Mouse (Mus musculus) kidney, postnatal 25 days (tissue): ENCODE data around the gene Dtwd1.
A peak's percentile ranks its signal among the peaks of the same experiment; 100 is the strongest.
"Not testable (repeated sequence)": the region's sequence is repeated elsewhere in the genome, so short reads cannot be mapped to it uniquely, and the experiment has no call there.

ENCODE experiments used
- DNase-seq, 2 experiments: peaks; one replicate each; pipeline ENCODE4 v3.0.0; 2021; ENCODE audit warnings: mixed read lengths in 2 of 2

Dtwd1 gene

GRCm38 (mm10) chr2:126151855-126152571, at the start of gene Dtwd1, which contains the start of gene Fam227b:
TSS of gene Dtwd1 (plus strand) at chr2:126152141.
TSS of gene Fam227b (minus strand) at chr2:126152004.
- peak; percentile 98 to 99 for DNase-seq

- no peak for DNase-seq
Measured at GRCm38 (mm10) chr2:126147723-126148122, 4.2 kb upstream of the Dtwd1 start.

- no peak for DNase-seq
Measured at GRCm38 (mm10) chr2:126165277-126166018, 13.5 kb downstream of the Dtwd1 start.

- no peak for DNase-seq
Measured at GRCm38 (mm10) chr2:126166335-126166734, 14.4 kb downstream of the Dtwd1 start.

GRCm38 (mm10) chr2:126166848-126167617, 15.1 kb downstream of the Dtwd1 start:
- no peak for DNase-seq

- DNase-seq: no peak
Measured at GRCm38 (mm10) chr2:126171427-126171826, 19.5 kb downstream of the Dtwd1 start.

GRCm38 (mm10) chr2:126191306-126191705, 39.4 kb downstream of the Dtwd1 start:
- no peak for DNase-seq

GRCm38 (mm10) chr2:126192129-126192528, 40.2 kb downstream of the Dtwd1 start:
- DNase-seq: no peak

- DNase-seq: no peak
Measured at GRCm38 (mm10) chr2:126195631-126196356, 43.9 kb downstream of the Dtwd1 start.

- no peak for DNase-seq
Measured at GRCm38 (mm10) chr2:126198971-126199370, 47.0 kb downstream of the Dtwd1 start.

- DNase-seq: no peak
Measured at GRCm38 (mm10) chr2:126211011-126211680, 59.2 kb downstream of the Dtwd1 start.

GRCm38 (mm10) chr2:126214800-126215199, 62.9 kb downstream of the Dtwd1 start, which contains the start of gene Gm17555:
TSS of gene Gm17555 (plus strand) at chr2:126215100.
- DNase-seq: not testable (repeated sequence)
